Mouse (Mus musculus): Measurements from ENCODE around the gene Zpbp2.
"Not testable (repeated sequence)": the region's sequence is repeated elsewhere in the genome, so short reads cannot be mapped to it uniquely, and the experiment has no call there.

The Zpbp2 gene

DNA sequence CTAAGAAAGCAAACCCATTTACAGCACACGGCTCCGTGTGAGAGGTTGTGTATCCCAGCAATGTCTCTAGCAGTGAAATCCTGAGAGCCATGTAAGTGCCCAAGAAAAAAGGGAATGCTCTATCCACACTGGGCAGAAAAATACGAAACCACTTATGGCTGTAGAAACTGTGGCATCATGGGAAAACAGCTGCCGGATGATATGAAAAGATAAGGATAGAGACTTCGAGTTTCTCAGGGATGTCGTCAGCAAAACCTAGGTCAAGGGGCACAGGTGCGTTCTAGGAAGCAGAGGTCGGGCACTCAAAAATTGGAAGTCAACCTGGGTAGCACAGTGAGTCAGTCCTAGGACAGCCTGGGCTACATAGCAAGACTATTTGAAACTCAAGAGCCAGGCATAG lies 38.4 kb downstream of the Zpbp2 start:
- DNase-seq (ENCODE audit: low spot score in 2 of 2), result no peak

DNA sequence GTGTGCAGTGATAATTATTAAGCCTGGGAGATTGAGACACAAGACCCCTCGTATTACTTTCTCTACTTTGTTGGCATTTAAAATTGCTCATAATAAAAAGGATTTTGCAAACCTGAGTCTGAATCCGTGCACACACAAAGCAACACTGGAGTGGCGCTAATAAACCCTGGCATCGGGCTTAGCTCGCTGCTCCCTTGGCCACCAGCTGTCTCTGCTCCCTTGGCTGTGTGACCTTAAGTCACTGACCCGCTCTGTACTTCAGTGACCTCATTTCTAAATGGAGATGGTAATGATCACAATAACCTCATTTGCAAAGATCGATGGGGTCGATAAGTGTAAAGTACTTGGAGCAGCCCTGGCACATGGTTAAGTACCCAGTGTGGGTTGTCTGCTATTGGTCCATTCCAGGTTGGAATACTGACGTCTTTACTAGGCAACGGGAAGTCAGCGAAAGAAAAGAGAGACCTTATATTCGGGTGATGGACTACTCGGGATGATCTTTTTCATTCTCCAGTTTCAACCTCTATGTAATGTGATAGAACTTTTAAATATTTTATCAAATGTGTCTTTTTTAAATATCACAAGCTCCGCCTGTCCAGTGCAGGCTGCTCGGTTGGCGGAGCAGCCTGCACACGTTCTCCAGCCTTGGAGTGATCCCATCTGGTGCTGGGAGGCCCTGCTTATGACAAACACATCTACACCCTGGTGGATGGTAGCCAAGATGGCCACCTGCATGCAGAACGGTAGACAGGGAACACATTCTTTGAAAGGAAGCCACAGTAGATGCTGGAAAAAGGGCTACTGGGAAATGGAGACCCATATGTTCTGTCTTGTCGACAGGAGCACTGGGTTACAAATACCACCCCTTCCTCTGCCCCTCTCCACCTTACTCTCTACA lies 39.9 kb downstream of the Zpbp2 start:
- DNase-seq (ENCODE audit: low spot score in 2 of 2), result no peak

DNA sequence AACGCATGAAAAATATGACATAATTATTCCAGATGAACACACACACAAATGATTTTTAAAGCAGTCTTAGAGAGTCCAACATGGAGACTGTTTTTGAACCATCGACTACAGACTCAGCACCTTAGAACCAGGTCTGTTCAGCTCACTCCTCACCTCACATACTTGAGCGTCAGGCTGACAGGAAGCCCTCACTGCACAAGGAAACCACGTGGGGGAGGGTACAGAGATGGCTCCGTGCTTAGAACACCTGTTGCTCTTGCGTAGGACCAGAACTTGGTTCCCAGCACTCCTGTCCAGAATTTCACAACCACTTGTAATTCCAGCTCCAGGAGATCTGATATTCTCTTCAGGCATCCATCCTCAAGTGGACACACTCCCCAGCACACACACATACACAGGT lies 44.1 kb downstream of the Zpbp2 start:
- DNase-seq (ENCODE audit: low spot score in 2 of 2), result no peak

DNA sequence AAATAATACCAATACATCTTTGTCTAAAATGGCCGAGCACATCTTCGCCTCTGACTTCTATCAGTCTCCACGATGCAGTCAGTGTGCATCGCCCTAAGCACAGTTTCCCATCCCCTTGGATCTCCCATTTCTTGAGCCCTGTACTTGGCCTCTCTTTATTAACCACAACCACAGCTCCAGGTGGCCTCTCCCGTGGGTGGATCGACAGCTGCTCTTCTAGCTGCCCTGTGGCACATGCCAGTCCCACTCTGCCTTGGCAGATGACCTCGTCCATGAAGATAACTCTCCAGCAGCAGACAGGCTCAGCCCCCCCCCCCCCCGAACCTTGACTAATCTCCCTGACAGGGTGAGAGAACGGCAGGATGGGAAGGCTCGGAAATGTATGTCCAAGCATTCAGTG lies 44.6 kb downstream of the Zpbp2 start:
- DNase-seq (ENCODE audit: low spot score in 2 of 2), result no peak

DNA sequence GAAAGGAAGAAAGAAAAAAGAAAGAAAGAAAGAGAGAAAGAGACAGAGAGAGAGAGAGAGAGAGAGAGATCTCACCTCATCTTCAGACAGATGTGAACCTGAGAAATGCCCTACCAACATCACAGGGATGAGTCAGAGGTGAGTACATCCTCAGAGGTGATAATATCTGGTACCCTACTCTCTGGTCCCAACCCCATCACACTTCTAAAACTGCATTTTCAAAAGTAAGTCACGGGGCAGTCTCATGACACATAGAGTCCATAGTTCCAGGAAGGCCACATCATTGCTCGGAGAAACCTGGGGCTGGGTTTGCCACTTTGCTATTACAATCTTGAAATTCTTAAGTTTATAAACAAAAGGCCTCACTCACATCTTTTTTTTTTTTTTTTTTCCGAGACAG lies 45.1 kb downstream of the Zpbp2 start:
- no peak for DNase-seq (ENCODE audit: low spot score in 2 of 2)

DNA sequence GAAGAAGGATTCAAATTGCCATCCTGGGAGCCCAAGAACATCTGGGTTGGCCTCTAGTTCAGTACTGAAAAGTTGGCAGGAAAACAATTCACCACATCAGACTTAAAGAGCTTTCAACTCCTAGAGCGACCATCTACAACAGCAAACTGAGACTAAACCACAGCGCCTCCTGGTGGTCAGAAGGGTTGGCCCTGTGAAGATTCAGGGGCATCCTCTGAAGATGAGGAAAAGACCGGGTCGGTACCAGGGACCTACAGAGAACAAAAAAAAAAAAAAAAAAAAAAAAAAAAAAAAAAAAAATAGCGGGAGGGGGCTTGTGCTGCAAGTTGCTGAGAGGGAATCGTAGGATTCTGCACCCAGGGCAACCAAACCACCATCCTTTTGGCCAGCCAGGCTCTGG lies 46.5 kb downstream of the Zpbp2 start:
- DNase-seq (ENCODE audit: low spot score in 2 of 2), result no peak

DNA sequence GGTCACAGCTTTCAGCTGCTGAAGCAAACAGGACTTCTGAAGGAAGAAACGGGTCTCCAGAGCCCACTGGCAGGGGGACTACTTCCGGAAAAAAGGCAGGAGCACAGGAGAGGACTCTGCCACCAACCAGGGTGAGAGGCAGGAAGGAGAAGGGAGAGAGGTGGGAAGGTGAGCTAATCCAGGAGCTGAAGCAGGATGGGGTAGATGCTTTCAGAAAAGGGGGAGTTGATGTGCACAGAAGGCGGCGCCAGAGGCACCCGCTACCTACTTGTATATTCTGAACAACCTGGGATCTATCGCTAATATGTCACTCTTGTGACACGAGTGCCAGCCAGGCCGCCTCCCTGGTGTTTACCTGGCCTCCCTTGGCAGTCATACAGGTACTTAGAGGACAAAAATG lies 47.1 kb downstream of the Zpbp2 start, which contains the start of gene Lrrc3c:
Gene Lrrc3c (plus strand): TSS at position 301 of the 400 bp plus-strand sequence.
- no peak for DNase-seq (ENCODE audit: low spot score in 2 of 2)

DNA sequence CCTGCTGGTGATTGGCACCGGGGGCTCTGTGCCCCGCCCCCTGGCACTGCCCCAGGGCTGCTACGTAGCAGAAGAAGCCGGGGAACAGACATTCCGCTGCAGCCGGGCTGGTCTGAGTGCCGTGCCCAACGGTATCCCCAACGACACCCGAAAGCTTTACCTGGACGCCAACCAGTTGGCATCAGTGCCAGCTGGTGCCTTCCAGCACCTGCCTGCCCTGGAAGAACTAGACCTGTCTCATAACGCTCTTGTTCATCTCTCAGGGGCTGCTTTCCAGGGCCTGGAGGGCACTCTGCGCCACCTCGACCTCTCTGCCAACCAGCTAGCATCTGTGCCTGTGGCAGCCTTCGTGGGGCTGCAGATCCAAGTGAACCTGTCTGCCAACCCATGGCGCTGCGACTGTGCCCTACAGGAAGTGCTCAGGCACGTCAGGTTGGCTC lies 48.0 kb downstream of the Zpbp2 start:
- DNase-seq (ENCODE audit: low spot score in 2 of 2), result no peak

DNA sequence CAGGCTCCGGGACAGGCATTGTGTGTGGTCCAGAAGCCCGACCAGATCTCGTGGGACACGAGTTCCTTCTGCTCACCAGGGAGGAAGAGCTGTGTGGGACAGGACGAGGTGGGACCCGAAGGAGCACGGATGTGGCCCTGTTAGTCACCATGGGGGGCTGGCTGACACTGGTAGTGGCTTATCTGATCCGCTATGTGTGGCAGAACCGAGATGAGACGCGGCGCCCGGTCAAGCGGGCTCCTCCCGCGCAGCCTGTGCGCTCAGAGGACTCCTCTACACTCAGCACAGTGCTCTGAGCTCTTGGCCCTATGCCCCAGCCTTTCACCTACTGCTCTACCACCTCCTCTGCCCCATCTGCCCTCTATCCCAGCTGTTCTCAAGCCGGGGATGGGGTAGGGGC lies 48.4 kb downstream of the Zpbp2 start:
- DNase-seq (ENCODE audit: low spot score in 2 of 2), result no peak

DNA sequence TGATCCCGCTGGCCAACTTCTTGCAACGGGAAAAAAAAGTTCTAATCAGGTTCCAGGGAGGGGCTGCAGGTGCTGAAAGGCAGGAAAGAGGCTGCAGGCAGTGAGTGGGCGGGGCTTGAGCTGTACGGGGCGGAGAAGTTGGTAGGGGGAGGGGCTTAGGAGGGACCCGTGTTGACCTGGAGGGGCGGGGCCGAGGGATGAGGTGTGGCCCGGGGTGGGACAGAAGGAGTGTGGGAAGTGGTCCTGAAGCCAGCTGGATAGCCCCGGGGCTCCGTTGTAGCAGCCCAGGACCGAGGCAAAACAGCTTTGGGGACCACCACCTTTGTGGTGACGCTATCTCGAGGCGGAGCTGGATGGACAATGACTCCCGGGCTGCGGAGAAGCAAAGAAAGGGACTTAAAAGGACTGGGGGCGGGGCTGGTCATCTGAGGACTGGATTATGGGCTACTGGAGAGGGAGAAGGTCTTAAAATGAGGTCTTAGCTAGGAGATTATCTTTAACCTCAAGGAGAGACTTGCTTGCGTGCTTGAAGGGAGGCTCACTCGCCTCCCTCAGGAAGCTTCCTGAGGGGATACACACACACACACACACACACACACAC lies 51.3 kb downstream of the Zpbp2 start:
- no peak for DNase-seq (ENCODE audit: low spot score in 2 of 2)

DNA sequence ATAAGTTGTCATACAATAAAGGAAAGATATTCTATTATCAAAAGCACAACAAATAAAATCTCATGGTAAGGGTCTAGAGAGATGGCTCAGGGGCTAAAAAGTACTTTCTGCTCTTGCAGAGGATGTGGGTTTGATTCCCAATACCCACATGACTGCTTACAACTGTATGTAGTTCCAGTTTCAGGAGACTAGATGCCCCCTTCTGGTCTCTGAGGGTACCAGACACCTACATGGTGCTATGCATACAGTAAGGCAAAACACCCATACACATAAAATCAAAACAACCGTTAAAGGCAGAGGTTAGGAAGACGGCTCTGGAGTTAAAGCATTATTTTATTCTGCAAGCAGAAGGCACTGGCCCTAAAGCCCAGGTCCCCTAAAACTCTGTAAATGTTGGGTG lies 53.1 kb downstream of the Zpbp2 start:
- no peak for DNase-seq (ENCODE audit: low spot score in 2 of 2)

DNA sequence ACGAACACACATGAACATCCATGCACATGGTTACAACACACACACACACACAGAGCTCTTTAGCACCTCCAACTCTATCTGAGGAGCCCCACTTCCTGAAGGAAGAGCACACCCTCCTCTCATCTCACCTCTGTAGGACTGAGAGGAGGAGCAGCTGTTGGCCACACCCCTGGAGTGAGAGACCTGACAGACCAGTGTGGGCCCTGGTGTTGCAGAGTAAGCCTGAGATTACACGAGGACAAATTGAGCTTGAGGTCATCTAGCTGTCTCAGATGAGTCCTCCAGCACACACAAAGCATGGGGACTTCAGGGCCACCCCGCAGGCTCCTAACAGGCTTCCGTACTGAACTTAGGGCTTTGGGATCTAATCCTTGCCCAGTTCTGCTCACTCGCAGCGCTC lies 54.0 kb downstream of the Zpbp2 start:
- not testable (repeated sequence) for DNase-seq (ENCODE audit: low spot score in 2 of 2)

DNA sequence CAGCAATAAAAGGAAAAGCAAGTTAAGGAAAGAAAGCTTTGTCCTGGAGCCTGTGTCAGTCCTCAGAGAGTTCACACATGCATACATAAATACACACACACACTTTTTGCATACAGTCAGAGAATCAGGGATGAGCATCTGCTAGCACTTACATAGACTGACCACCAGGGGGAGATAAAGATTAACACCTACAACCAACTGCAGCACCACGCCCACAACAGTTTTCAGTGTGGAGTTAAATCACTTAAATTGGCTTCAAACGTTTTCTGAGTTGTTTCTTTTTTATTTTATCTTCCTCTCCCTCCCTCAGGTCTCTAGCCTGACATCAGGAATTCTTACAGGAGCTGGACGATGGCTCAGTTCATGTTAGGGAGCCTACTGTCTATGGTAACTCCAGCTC lies 55.9 kb downstream of the Zpbp2 start:
- DNase-seq (ENCODE audit: low spot score in 2 of 2), result peak in 1 of 2 experiments; percentile 57
